Mouse (Mus musculus) adrenal gland (tissue): ENCODE results near the gene Babam1.

Experiments used
- intact Hi-C: fragments of 180-260 bp; cut with DNase I; formaldehyde crosslinking; loops from one replicate; pipeline ENCODE4 v1.15.1; 2025

The Babam1 gene

GRCm38 (mm10) chr8:71380178-71381171 is 16.2 kb upstream of the Babam1 start:
- intact Hi-C loops = no loop called here

GRCm38 (mm10) chr8:71381421-71381970 is 15.2 kb upstream of the Babam1 start, which contains the start of gene Nr2f6:
Gene Nr2f6 (minus strand): TSS chr8:71381960.
- intact Hi-C loops = no loop called here

- intact Hi-C loops = no loop called here
Observed at GRCm38 (mm10) chr8:71381971-71382961, 14.4 kb upstream of the Babam1 start.

GRCm38 (mm10) chr8:71383396-71383795 is 13.3 kb upstream of the Babam1 start:
- intact Hi-C loops = no loop called here

GRCm38 (mm10) chr8:71383860-71384259 is 12.8 kb upstream of the Babam1 start:
- intact Hi-C loops = no loop called here

GRCm38 (mm10) chr8:71385212-71385835 is 11.3 kb upstream of the Babam1 start:
- intact Hi-C loops = no loop called here

GRCm38 (mm10) chr8:71388267-71388666 is 8.4 kb upstream of the Babam1 start:
- intact Hi-C loops = no loop called here

- intact Hi-C loops = no loop called here
Observed at GRCm38 (mm10) chr8:71391696-71392095, 5.0 kb upstream of the Babam1 start.

GRCm38 (mm10) chr8:71392391-71392790 is 4.3 kb upstream of the Babam1 start:
- intact Hi-C loops = no loop called here

GRCm38 (mm10) chr8:71392871-71393270 is 3.8 kb upstream of the Babam1 start:
- intact Hi-C loops = no loop called here

GRCm38 (mm10) chr8:71394481-71394880 is 2.2 kb upstream of the Babam1 start:
- intact Hi-C loops = no loop called here

- intact Hi-C loops = no loop called here
Observed at GRCm38 (mm10) chr8:71395071-71395470, 1.6 kb upstream of the Babam1 start.

- intact Hi-C loops = no loop called here
Observed at GRCm38 (mm10) chr8:71395629-71396028, 1.0 kb upstream of the Babam1 start, which contains the start of gene Ushbp1. Gene Ushbp1 (minus strand): TSS chr8:71395802.

GRCm38 (mm10) chr8:71397701-71398100 is 1.0 kb downstream of the Babam1 start:
- intact Hi-C loops = no loop called here

- intact Hi-C loops = no loop called here
Observed at GRCm38 (mm10) chr8:71400826-71401225, 4.2 kb downstream of the Babam1 start.

- intact Hi-C loops = no loop called here
Observed at GRCm38 (mm10) chr8:71401454-71401853, 4.8 kb downstream of the Babam1 start.

- intact Hi-C loops = no loop called here
Observed at GRCm38 (mm10) chr8:71402446-71402964, 5.8 kb downstream of the Babam1 start.

GRCm38 (mm10) chr8:71403107-71403885 is 6.6 kb downstream of the Babam1 start:
- intact Hi-C loops = no loop called here

GRCm38 (mm10) chr8:71404011-71404410 is 7.3 kb downstream of the Babam1 start:
- intact Hi-C loops = no loop called here

- intact Hi-C loops = no loop called here
Observed at GRCm38 (mm10) chr8:71404951-71405351, 8.3 kb downstream of the Babam1 start.
